Mouse (Mus musculus) inflammation-experienced regulatory T-cells, adult 6 months (primary cell): ENCODE data around the gene BC005624. TPM values are rescaled to one million over a fixed set of nuclear protein-coding genes. Genes with fewer than 3 reads are reported as not detected.

Experiments
- ATAC-seq: one replicate; pipeline ENCODE4 v1.8.0; 2017
- polyA plus RNA-seq, 3 experiments: library from polyadenylated mRNA; unstranded; fragments of 100-300 nt; shearing (Covaris generic); gene quantifications; one replicate each; pipeline ENCODE4 v1.2.1; 2017

Gene BC005624
- polyA plus RNA-seq = 100 to 1,000 TPM in 1 of 3 experiments, 10 to 100 TPM in 2; 67.1 to 103 (median 93.7) TPM

- ATAC-seq = peak; percentile 95
These were observed at the start of gene BC005624, which contains the start of gene Usp20 for GRCm38 (mm10) chr2:30981790-30982513. Gene BC005624, minus strand, starts transcription at chr2:30982201. Gene Usp20, plus strand, starts transcription at chr2:30982279.

GRCm38 (mm10) chr2:31026642-31027041, 44.6 kb upstream of the BC005624 start:
- peak; percentile 79 for ATAC-seq

GRCm38 (mm10) chr2:31025458-31025857, 43.5 kb upstream of the BC005624 start:
- ATAC-seq = no peak

GRCm38 (mm10) chr2:31024618-31025370, 42.8 kb upstream of the BC005624 start:
- peak; percentile 49 for ATAC-seq

GRCm38 (mm10) chr2:31023940-31024339, 41.9 kb upstream of the BC005624 start:
- no peak for ATAC-seq

GRCm38 (mm10) chr2:31020202-31020601, 38.2 kb upstream of the BC005624 start:
- ATAC-seq = no peak

- no peak for ATAC-seq
These were observed 37.0 kb upstream of the BC005624 start for GRCm38 (mm10) chr2:31019011-31019410.

- no peak for ATAC-seq
These were observed 36.5 kb upstream of the BC005624 start for GRCm38 (mm10) chr2:31018519-31018918.

GRCm38 (mm10) chr2:31017625-31018317, 35.8 kb upstream of the BC005624 start:
- no peak for ATAC-seq

- ATAC-seq = no peak
These were observed 31.5 kb upstream of the BC005624 start for GRCm38 (mm10) chr2:31013371-31014120.

- no peak for ATAC-seq
These were observed 25.2 kb upstream of the BC005624 start for GRCm38 (mm10) chr2:31007208-31007607.

GRCm38 (mm10) chr2:31006434-31006833, 24.4 kb upstream of the BC005624 start:
- no peak for ATAC-seq

GRCm38 (mm10) chr2:31005453-31005852, 23.5 kb upstream of the BC005624 start:
- no peak for ATAC-seq

- no peak for ATAC-seq
These were observed 20.9 kb upstream of the BC005624 start for GRCm38 (mm10) chr2:31002857-31003256.

- ATAC-seq = no peak
These were observed 16.7 kb upstream of the BC005624 start for GRCm38 (mm10) chr2:30998443-30999260.

- ATAC-seq = no peak
These were observed 13.5 kb upstream of the BC005624 start for GRCm38 (mm10) chr2:30995432-30995996.

GRCm38 (mm10) chr2:30994853-30995252, 12.9 kb upstream of the BC005624 start:
- no peak for ATAC-seq

GRCm38 (mm10) chr2:30990221-30990620, 8.2 kb upstream of the BC005624 start:
- no peak for ATAC-seq

GRCm38 (mm10) chr2:30985111-30986020, 3.4 kb upstream of the BC005624 start:
- ATAC-seq = no peak

- no peak for ATAC-seq
These were observed 1.0 kb upstream of the BC005624 start for GRCm38 (mm10) chr2:30983024-30983423.
